Mouse (Mus musculus): ENCODE results near the gene Taar1. TPM values are rescaled to one million over a fixed set of nuclear protein-coding genes. Genes with fewer than 3 reads are reported as not detected.

Taar1 gene
- not detected for polyA plus RNA-seq (2017; shearing (Covaris generic))

DNA sequence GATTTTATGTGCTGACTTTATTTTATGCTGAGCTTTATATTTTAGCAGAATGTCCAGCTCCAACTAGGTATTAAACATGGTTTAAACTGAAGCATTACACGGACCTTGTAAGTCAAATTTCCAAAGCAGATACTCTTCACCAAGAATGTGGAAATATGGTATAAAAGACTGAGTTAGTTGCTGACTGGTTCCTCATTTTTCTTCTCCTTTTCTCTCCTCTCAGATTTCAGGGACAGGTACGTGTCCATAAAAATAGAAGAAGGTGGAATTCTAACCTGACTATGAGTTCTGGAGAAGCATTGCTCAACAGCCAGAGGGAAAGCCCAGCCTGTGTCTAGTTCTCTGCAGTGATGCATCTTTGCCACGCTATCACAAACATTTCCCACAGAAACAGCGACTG, at the start of gene Taar1:
Taar1 (plus strand) TSS at position 301 of the 400 bp plus-strand sequence.
- no peak for ATAC-seq

DNA sequence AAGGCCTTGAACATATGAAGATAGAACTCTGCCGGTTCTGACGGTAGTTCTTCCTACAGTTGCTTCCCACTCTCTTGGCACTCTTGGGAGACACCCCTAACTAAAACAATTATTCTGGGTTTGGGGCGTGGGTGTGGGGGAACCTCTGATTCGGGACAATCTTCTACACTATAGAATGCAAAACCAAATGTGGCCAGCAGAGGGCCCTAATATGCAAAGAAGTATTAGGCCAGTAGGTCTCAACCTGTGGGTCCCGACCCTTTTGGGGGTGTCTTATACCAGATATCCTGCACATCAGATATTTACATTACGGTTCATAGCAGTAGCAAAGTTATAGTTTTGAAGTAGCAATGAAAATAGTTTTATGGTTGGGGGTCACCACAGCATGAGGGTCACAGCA, 39.5 kb upstream of the Taar1 start:
- ATAC-seq: no peak

DNA sequence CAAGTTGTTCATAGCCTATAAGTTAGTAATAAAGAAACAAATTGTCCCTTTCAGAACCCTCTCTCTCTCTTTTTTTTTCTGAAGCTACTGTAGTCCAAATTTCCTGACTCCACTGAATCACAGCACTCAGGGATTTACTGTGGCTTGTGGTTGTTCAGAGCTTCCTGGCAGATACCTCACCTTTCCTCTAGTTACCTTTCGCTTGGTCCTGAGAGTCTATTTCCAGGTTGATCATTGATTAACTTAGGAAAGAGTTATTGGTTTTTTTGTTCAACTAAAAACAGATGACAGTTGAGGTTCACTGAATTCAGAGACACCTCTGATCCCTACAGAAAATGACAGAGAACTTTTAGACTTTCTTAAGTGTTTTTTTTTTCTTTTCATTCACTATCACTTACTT, 35.2 kb upstream of the Taar1 start:
- no peak for ATAC-seq

DNA sequence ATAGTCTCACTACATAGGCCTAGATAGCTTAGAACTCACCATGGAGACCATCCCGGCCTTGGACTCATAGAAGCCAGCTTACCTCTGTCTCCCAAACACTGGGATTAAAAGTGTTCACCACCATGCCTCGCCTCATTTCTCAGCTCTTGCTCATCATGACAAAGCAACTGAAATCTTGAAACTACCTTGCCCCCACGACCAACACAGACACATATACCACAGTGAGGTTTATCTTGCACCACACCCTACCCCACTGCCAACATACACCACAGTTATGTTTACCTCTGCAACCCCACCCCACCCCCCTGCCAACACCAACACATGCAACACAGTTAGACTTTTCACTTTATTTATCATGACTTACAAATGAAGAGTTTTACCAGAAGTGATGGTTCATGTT, 34.1 kb upstream of the Taar1 start:
- no peak for ATAC-seq

DNA sequence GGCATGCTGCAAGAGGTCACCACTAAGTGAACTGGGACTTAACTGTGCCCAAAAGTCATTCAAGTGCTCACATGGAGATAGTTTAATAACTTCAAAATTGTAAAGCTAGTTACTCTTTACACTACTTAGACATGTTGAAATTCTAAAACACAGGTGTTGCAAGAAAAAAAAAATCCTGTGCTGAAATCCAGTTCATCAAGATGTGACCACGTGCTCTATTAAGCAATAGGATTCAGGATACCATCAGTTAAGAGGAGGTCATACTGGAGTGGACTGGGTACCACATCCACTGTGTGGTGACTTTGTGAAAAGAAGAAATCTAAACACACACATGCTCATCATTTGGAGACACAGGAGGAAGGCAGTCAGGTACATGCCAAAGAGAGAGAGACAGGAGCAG, 27.2 kb upstream of the Taar1 start:
- no peak for ATAC-seq

DNA sequence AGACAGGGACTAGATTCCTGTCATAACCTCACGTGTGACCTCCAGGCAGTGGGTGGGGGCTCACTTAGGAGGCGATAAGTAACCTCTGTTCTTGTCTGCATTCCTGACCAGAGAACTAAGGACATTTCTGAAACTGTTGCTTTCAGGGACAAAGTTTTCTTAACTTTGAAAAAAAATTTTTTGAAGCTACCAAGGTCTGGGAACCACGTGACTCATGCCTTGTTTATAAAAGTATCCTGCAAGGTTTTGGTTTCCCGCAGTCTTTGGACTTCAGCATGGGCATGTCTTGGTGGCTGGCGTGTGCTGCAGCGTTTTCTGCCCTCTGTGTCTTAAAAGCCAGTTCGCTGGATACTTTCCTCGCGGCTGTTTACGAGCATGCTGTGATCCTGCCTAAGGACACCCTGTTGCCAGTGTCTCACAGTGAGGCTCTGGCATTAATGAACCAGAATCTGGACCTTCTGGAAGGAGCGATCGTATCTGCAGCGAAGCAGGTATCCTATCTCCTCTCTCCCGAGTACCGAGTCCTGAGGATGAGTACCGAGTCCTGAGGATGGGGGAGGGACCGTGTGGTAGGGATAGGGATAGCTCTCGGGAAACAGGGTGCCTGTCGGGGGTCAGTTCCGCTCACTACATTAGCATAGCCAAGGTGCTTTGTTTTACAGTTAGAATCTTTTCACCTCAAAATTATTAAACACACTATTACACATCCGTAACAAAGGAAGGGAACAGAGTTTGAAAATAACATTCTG, 25.4 kb upstream of the Taar1 start, which contains the start of gene Vnn1:
Vnn1 (plus strand) TSS at position 88 of the 749 bp plus-strand sequence.
- ATAC-seq: no peak

DNA sequence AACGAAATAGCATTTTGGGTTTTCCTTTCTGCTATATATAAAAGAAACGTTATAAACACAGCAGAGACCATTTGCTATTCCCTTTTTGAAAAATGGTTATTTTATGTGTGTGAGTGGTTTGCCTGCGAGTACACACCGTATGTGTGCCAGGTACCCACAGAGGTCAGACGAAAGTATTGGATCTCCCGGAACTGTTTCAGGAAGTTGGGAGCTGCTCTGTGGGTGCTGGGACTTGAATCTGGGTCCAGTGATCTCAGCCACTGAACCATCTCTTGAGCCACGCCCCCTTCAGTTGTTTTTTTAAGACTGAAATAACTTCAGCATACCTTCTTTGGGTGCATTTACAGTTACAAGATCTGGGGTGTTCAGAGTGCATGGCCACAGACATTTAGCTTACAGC, 24.8 kb upstream of the Taar1 start:
- no peak for ATAC-seq

DNA sequence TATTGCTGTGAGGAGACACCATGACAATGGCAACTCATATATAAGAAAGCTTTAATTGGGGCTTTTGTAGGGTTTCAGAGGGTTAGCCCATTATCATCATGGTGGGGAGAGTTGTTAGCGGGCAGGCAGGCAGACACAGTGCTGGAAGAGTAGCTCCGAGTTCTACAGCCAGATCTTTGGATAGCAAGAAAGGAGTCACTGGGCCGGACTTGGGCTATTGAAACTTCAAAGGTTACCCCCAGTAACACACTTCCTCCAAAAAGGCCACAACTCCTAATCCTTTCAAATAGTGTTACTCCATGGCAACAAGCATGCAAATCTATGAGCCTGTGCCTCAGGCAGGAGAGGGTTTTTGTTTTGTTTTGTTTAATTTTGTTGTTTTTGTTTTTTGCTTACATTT, 19.0 kb upstream of the Taar1 start:
- no peak for ATAC-seq

DNA sequence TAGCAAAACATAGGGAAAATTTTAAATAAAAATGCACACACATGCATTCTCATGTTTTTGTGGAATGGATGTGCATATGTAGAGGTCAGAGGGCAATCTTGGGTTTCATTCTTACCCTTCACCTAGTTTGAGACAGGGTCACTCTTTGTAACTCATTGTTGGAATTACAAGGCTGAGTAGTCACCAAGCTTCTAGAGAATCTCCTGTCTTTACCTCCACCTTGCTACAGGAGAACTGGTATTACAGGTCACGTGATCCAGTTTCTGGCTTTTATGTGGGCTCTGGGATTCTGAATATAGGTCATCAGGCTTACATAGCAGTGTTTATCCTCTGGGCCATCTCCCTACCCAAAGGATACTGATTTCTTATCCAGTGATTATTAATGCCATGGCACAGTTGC, 14.5 kb upstream of the Taar1 start:
- no peak for ATAC-seq

DNA sequence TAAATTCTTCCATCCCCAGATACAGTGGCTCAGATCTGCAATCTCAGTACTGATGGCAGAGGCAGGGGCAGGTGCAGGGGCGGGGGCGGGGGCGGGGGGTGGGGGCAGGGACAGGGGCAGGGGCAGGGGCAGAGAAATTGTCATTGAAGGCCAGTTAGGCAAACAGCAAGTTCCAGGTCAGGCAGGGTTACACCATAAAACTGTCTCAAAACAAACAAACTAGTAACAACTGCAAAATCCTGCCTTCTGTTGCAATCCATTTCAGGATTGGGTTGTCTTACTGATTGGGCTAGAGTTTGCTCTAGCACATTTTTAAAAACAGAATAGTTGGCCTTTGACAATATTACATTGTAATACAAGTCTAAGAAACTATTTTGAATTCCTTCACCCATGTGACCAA, 2.3 kb downstream of the Taar1 start:
- ATAC-seq: no peak

DNA sequence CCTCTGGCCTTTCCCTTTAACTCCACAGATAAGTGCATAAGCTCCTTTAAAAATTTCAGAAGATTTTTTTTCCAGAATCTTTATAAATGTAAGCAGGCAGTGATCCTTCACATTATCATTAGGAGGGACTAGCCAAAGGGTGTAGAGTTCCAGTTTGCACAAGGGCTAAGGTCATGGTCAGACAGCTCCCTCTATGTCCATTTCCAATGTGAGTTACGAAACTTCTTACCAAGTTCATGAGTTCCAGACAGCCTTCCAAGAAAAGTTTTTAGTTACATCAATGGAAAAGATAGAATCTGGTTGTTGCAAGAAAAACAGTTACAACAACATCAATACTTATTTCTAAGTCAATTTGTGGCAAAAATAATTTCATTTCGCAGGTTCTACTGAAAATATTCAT, 3.8 kb downstream of the Taar1 start:
- ATAC-seq: no peak

DNA sequence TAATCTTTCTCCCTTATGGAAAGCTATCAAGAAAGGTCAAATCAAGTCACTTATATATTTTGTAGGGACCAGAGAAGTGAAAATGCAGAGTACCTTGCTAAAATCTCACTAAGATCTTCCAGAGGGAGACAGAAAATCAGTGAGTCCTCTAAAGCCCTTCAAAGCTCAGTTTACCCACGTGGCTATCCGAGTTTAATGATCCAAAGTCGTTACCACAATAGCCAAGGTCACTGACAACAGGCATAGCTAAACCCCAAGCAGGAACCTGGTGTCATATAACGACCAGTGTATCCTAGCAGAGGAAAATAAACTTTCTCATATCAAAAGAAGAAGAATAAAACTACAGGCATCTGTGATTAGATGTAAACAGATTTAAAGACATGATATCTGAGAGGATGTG, 17.5 kb downstream of the Taar1 start:
- ATAC-seq: no peak

DNA sequence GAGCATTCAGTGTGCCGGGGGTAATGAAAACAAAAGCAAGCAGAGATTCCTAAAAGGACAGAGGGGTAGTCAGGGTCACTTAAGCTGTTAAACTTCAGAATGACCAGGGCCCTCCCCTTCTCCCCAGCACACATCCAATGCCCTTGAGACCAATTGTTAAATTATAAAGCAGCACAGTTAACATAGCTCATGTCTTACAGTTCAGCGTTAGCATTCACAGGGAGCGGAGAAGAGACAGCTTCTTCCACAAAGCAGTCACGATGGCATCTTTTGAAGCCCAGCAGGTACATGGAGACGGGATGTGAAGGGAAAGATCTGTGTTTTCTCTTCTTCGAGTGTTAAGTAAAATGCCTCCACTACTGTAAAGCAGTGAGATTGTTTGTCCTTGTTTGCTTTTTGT, 18.2 kb downstream of the Taar1 start, which contains the start of gene Taar2:
Taar2 (plus strand) TSS at position 261 of the 400 bp plus-strand sequence.
- ATAC-seq: no peak

DNA sequence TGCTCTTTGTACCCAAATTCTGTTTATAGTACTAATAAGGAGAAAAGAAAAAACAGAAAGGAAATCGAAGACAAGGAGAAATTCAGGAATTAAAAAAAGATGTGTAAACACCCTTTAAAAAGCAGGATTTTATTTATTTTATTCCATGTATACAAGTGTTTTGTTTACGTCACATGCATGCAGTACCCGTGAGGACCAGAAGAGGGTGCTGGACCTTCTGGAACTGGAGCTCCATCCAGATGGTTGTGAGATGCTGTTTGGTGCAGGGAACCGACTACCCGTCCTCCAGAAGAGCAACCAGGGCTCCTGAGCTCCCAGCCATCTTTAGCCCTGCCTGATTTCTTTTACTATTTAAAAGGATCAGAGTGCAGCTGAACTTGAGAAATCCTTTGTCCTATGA, 22.3 kb downstream of the Taar1 start:
- no peak for ATAC-seq

DNA sequence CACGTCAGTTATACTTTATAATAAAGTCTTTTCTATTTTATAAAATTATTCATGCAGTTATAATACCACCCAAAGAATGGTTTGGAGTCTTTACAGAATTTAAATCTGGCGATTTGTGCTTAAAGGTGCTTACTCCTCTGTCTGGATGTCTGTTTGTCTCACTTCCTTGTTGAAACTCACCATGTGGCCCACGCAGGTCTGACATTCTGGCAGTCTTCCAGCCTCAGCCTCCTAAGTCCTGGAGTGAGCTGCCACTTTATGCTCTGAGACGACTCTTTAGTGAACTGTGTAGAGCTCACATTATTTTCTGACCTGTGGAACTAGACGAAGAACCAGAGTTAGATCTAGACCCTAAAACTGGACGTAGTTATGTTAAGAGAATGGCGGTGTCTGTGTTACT, 27.9 kb downstream of the Taar1 start:
- no peak for ATAC-seq

DNA sequence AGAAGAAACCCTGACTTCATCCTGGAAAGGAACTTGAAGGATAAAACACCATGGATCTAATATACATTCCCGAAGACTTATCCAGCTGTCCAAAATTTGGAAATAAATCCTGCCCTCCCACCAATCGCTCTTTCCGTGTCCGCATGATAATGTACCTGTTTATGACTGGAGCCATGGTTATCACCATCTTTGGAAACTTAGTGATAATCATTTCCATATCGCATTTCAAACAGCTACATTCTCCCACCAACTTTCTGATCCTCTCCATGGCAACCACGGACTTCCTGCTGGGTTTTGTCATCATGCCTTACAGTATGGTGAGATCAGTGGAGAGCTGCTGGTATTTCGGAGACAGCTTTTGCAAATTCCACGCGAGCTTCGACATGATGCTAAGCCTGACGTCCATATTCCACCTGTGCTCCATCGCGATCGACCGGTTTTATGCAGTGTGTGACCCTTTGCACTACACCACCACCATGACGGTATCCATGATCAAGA, 29.4 kb downstream of the Taar1 start, which contains the start of gene Taar3:
Taar3 (plus strand) TSS at position 51 of the 498 bp plus-strand sequence.
- no peak for ATAC-seq

DNA sequence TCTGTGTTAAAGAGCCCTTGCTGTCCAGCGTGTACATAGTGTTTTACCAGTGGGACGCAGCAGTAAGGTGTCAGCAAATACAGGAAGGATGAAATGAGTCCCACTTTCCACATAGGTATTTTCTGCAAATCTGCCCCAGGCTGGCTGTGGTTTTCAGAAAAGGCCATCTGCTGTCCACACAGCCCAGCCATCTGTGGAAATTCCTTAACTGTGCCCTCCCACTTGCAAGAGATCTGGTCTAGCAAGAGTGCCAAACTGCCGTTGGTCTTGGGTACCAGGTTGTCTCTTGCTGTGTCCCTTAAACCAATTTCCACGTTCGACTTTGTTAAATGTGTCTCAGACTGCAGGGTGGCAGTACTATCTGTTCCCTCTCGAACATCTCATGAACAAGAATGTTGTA, 31.6 kb downstream of the Taar1 start:
- no peak for ATAC-seq

DNA sequence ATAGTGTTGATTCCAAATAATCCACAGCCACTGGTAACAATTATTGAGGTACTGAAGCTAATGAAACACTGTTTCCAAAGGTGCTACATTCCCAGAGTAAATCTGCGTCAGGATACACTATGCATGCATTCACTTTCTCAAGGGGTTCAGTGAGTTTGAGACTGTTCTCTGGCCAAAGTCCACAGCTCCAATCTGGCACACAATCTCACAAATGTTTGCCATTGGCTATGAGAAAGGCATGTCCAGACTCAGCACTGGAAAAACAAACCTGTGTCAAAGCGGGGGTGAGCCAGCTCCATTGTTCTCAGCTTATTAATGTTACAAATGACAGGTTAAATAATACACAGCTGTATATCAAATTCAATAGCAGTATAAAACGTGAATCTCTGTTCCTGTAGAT, 38.9 kb downstream of the Taar1 start:
- ATAC-seq: no peak

DNA sequence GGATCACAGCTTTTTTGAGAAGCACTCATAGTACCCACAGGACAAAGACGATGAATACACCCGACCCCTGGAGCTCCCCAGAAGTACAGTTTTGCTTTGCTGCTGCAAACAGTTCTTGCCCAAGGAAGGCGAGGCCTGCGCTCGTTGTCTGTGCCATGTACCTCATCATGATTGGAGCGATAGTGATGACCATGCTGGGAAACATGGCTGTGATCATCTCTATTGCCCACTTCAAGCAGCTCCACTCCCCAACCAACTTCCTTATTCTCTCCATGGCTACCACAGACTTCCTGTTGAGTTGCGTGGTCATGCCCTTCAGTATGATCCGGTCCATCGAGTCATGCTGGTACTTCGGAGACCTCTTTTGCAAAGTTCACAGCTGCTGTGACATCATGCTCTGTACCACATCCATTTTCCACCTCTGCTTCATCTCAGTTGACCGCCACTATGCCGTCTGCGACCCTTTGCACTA, 40.3 kb downstream of the Taar1 start, which contains the start of gene Taar4:
Taar4 (plus strand) TSS at position 51 of the 472 bp plus-strand sequence.
- no peak for ATAC-seq

DNA sequence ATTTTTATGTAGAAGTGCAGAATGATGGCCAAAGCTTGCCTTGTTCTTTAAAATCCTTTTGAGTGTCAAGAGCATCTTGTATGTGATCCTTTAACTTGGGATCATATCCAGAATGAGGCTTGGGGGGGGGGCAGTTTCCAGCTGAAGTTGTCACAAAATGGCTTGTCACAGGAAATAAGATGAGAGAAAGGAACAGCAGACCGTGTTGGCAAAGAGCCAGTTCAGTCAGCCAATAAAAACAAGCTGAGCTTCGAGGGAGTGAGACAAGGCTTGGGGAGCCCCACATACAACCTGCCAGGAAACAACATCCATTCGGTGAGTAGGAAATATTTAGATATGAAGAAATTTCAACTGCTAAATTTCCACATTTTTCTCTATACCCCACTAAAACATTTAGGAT, 43.3 kb downstream of the Taar1 start:
- ATAC-seq: no peak

DNA sequence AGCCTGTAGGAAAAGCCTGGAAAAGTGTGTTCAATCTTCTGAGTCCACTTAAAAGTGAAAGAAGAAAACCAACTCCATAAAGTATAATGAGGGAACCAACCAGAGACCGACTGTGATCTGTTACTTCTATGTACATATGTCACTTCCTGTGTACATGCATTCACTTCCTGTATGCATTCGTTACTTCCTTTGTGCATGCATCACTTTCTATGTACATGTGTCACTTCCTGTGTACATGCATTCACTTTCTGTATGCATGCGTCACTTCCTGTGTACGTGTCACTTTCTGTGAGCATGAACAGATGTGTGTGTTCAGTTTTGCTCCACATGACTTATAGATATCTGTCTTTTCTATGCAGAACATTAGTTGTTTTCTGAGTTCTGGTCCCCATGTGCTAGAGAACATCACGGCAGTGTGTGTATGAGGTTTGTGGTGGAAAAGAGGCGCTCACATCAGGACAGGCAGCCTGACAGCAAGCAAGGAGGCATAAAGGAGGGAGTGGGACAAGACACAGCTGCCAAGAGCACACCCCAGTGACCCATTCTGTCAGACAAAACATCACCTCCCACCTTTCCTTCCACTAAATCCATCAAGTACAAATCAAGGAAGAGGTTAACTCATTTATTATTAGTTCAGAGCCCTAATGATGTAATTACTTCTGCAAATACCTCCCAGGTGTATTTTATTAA, 44.9 kb downstream of the Taar1 start:
- peak; percentile 52 for ATAC-seq

DNA sequence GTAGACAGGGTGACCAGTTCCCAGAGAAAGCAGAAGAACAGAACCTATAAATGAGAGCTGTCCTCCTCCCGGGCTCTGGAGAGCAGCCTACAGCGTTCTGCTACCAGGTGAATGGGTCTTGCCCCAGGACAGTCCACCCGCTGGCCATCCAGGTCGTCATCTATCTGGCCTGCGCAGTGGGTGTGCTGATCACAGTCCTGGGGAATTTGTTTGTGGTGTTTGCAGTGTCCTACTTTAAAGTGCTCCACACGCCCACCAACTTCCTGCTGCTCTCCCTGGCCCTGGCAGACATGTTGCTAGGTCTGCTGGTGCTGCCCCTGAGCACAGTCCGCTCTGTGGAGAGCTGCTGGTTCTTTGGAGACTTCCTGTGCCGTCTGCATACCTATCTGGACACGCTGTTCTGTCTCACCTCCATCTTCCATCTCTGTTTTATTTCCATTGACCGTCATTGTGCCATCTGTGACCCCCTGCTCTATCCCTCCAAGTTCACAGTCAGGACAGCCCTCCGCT, 50.6 kb downstream of the Taar1 start, which contains the start of gene Taar5:
Taar5 (plus strand) TSS at position 51 of the 510 bp plus-strand sequence.
- no peak for ATAC-seq
